Mouse (Mus musculus): ENCODE results near the gene Kcne2.

DNA sequence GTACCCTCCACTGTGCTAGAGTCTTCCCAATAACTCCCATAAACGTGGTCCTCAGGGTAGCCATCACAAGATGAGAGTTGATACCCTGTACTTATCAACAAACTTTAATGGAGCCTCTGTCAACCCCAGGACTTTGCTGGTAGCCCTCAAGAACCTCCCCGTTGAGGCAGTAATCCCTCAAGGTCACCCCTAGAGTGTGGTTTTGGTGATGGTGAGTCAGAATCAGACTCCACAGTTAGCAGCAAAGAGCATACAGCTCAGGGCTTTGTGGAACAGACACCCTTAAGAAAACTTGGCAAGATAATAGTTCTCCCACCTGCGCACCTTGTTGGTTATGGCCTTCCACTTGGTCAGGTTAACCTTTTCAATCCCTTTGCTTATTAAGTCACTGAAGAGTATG lies 28.2 kb downstream of the Kcne2 start:
- TF ChIP-seq CTCF (IDR thresholded peaks at IDR 0.05; ENCODE audit: extremely low read depth, insufficient read depth, low read length) = no peak
- no peak for TF ChIP-seq POLR2A (IDR thresholded peaks at IDR 0.05; ENCODE audit: extremely low read depth, insufficient read depth, low read length)

All from cortical plate, adult 2 months (tissue).